Mouse (Mus musculus): ENCODE measurements around the gene Ppargc1a. TPM values are rescaled to one million over a fixed set of nuclear protein-coding genes. Genes with fewer than 3 reads are reported as not detected.

Ppargc1a gene
- 4.5 and 5.8 TPM in 2 replicates for polyA plus RNA-seq (2016; fragmentation: Nextera tagmentation; extraction: Ambion mirVana)

GRCm38 (mm10) chr5:51567659-51568058 lies at the start of gene Ppargc1a:
TSS of gene Ppargc1a (minus strand) at chr5:51567726.
- 45% methylated on average over 6 of the region's 6 CpGs for WGBS
- peak; percentile 38; the same call in 1 of the 2 replicates for ATAC-seq (ENCODE audit: low FRiP score)
- Histone ChIP-seq H3K27me3 (no peaks in the 10 kb centered on the region), H3K36me3 (no peaks in the 10 kb centered on the region), H3K4me1 (peaks cover 10% of the 10 kb centered on the region; the same call in 1 of the 2 replicates), H3K27ac (no peak within 1 kb of the TSS; the same call in 1 of the 2 replicates), H3K9me3 (replicated peaks) (no peaks in the 10 kb centered on the region), H3K4me2 (replicated peaks) (peak within 1 kb of the TSS; percentile 5; the same call in 1 of the 2 replicates), H3K9ac (no peak within 1 kb of the TSS), H3K4me3 (no peak within 1 kb of the TSS)

GRCm38 (mm10) chr5:51616877-51617276 lies 49.4 kb upstream of the Ppargc1a start:
- no peaks in the 10 kb centered on the region for H3K36me3 ChIP-seq
- H3K4me3 ChIP-seq, result no peak overlapping the region
- no peak for ATAC-seq (ENCODE audit: low FRiP score)
- no peak overlapping the region for H3K27ac ChIP-seq
- H3K9me3 ChIP-seq (replicated peaks), result no peaks in the 10 kb centered on the region
- no peak overlapping the region for H3K4me2 ChIP-seq (replicated peaks)
- no peaks in the 10 kb centered on the region for H3K27me3 ChIP-seq
- H3K9ac ChIP-seq, result no peak overlapping the region
- H3K4me1 ChIP-seq, result no peaks in the 10 kb centered on the region
- 84% methylated on average over 1 of the region's 1 CpGs for WGBS

GRCm38 (mm10) chr5:51612049-51612448 lies 44.5 kb upstream of the Ppargc1a start:
- no peak for ATAC-seq (ENCODE audit: low FRiP score)
- Histone ChIP-seq H3K4me3 (no peak overlapping the region), H3K9ac (no peak overlapping the region), H3K4me1 (no peaks in the 10 kb centered on the region), H3K36me3 (no peaks in the 10 kb centered on the region), H3K9me3 (replicated peaks) (no peaks in the 10 kb centered on the region), H3K27ac (no peak overlapping the region), H3K27me3 (no peaks in the 10 kb centered on the region), H3K4me2 (replicated peaks) (no peak overlapping the region)
- 86% methylated on average over 4 of the region's 4 CpGs for WGBS

- 77% methylated on average over 6 of the region's 6 CpGs for whole genome bisulfite sequencing
- no peak overlapping the region for H3K9ac ChIP-seq
- H3K9me3 ChIP-seq (replicated peaks), result no peaks in the 10 kb centered on the region
Observed at GRCm38 (mm10) chr5:51607686-51608480, 40.4 kb upstream of the Ppargc1a start.

GRCm38 (mm10) chr5:51599549-51599948 lies 32.0 kb upstream of the Ppargc1a start:
- WGBS, result 75% methylated on average over 6 of the region's 6 CpGs

More at GRCm38 (mm10) chr5:51607686-51608480, 40.4 kb upstream of the Ppargc1a start:
- Histone ChIP-seq H3K4me2 (replicated peaks) (no peak overlapping the region), H3K27me3 (no peaks in the 10 kb centered on the region), H3K36me3 (no peaks in the 10 kb centered on the region), H3K27ac (no peak overlapping the region), H3K4me3 (no peak overlapping the region), H3K4me1 (no peaks in the 10 kb centered on the region)
- no peak for ATAC-seq (ENCODE audit: low FRiP score)

GRCm38 (mm10) chr5:51595644-51596043 lies 28.1 kb upstream of the Ppargc1a start:
- Histone ChIP-seq H3K36me3 (no peaks in the 10 kb centered on the region), H3K4me1 (peaks cover 5% of the 10 kb centered on the region; the same call in 1 of the 2 replicates), H3K4me2 (replicated peaks) (no peak overlapping the region), H3K9me3 (replicated peaks) (no peaks in the 10 kb centered on the region), H3K9ac (no peak overlapping the region), H3K27me3 (no peaks in the 10 kb centered on the region), H3K27ac (no peak overlapping the region), H3K4me3 (no peak overlapping the region)
- no peak for ATAC-seq (ENCODE audit: low FRiP score)
- WGBS, result 77% methylated on average over 9 of the region's 9 CpGs

More at GRCm38 (mm10) chr5:51599549-51599948, 32.0 kb upstream of the Ppargc1a start:
- Histone ChIP-seq H3K27ac (no peak overlapping the region), H3K4me1 (no peaks in the 10 kb centered on the region), H3K9ac (no peak overlapping the region), H3K4me2 (replicated peaks) (no peak overlapping the region), H3K9me3 (replicated peaks) (no peaks in the 10 kb centered on the region), H3K36me3 (no peaks in the 10 kb centered on the region), H3K27me3 (no peaks in the 10 kb centered on the region), H3K4me3 (no peak overlapping the region)
- no peak for ATAC-seq (ENCODE audit: low FRiP score)

- no peak overlapping the region for H3K9ac ChIP-seq
- H3K27me3 ChIP-seq, result no peaks in the 10 kb centered on the region
- H3K4me2 ChIP-seq (replicated peaks), result no peak overlapping the region
- 54% methylated on average over 5 of the region's 5 CpGs for WGBS
- H3K9me3 ChIP-seq (replicated peaks), result no peaks in the 10 kb centered on the region
- no peak overlapping the region for H3K4me3 ChIP-seq
- H3K36me3 ChIP-seq, result no peaks in the 10 kb centered on the region
- H3K4me1 ChIP-seq, result peaks cover 5% of the 10 kb centered on the region; the same call in 1 of the 2 replicates
- ATAC-seq (ENCODE audit: low FRiP score), result no peak
- no peak overlapping the region for H3K27ac ChIP-seq
Observed at GRCm38 (mm10) chr5:51592206-51592605, 24.7 kb upstream of the Ppargc1a start.

- no peak for ATAC-seq (ENCODE audit: low FRiP score)
- Histone ChIP-seq H3K9me3 (replicated peaks) (no peaks in the 10 kb centered on the region), H3K36me3 (no peaks in the 10 kb centered on the region), H3K27ac (no peak overlapping the region), H3K4me2 (replicated peaks) (no peak overlapping the region), H3K4me1 (peaks cover 5% of the 10 kb centered on the region; the same call in 1 of the 2 replicates), H3K9ac (no peak overlapping the region), H3K4me3 (no peak overlapping the region), H3K27me3 (no peaks in the 10 kb centered on the region)
- WGBS, result 46% methylated on average over 11 of the region's 11 CpGs
Observed at GRCm38 (mm10) chr5:51591537-51592154, 24.1 kb upstream of the Ppargc1a start.

- Histone ChIP-seq H3K27ac (no peak overlapping the region), H3K4me1 (no peaks in the 10 kb centered on the region), H3K9ac (no peak overlapping the region), H3K27me3 (no peaks in the 10 kb centered on the region), H3K9me3 (replicated peaks) (no peaks in the 10 kb centered on the region), H3K4me2 (replicated peaks) (no peak overlapping the region), H3K36me3 (no peaks in the 10 kb centered on the region), H3K4me3 (no peak overlapping the region)
- 85% methylated on average over 2 of the region's 2 CpGs for WGBS
- no peak for ATAC-seq (ENCODE audit: low FRiP score)
Observed at GRCm38 (mm10) chr5:51586187-51586586, 18.7 kb upstream of the Ppargc1a start.

- no peaks in the 10 kb centered on the region for H3K9me3 ChIP-seq (replicated peaks)
- H3K4me3 ChIP-seq, result no peak overlapping the region
- 45% methylated on average over 6 of the region's 6 CpGs for WGBS
- no peak overlapping the region for H3K27ac ChIP-seq
- no peaks in the 10 kb centered on the region for H3K4me1 ChIP-seq
- H3K27me3 ChIP-seq, result no peaks in the 10 kb centered on the region
- no peak overlapping the region for H3K9ac ChIP-seq
- no peak for ATAC-seq (ENCODE audit: low FRiP score)
- H3K36me3 ChIP-seq, result no peaks in the 10 kb centered on the region
- H3K4me2 ChIP-seq (replicated peaks), result no peak overlapping the region
Observed at GRCm38 (mm10) chr5:51584987-51585386, 17.5 kb upstream of the Ppargc1a start.

- ATAC-seq (ENCODE audit: low FRiP score), result no peak
- no peaks in the 10 kb centered on the region for H3K9me3 ChIP-seq (replicated peaks)
- H3K27me3 ChIP-seq, result no peaks in the 10 kb centered on the region
- no peak overlapping the region for H3K9ac ChIP-seq
- no peaks in the 10 kb centered on the region for H3K4me1 ChIP-seq
- H3K27ac ChIP-seq, result no peak overlapping the region
- no peak overlapping the region for H3K4me2 ChIP-seq (replicated peaks)
- H3K4me3 ChIP-seq, result no peak overlapping the region
- 87% methylated on average over 3 of the region's 3 CpGs for WGBS
- H3K36me3 ChIP-seq, result no peaks in the 10 kb centered on the region
Observed at GRCm38 (mm10) chr5:51584186-51584585, 16.7 kb upstream of the Ppargc1a start.

- Histone ChIP-seq H3K27ac (no peak overlapping the region), H3K4me2 (replicated peaks) (no peak overlapping the region), H3K4me1 (no peaks in the 10 kb centered on the region), H3K9ac (no peak overlapping the region), H3K36me3 (no peaks in the 10 kb centered on the region), H3K4me3 (no peak overlapping the region), H3K9me3 (replicated peaks) (no peaks in the 10 kb centered on the region), H3K27me3 (no peaks in the 10 kb centered on the region)
- 74% methylated on average over 3 of the region's 3 CpGs for WGBS
- no peak for ATAC-seq (ENCODE audit: low FRiP score)
Observed at GRCm38 (mm10) chr5:51583632-51584031, 16.1 kb upstream of the Ppargc1a start.

Measured in hindbrain, embryonic 12.5 days (tissue).